Mouse (Mus musculus) liver, embryonic 14 days (tissue): ENCODE results near the gene Vegfa. TPM values are rescaled to one million over a fixed set of nuclear protein-coding genes. Genes with fewer than 3 reads are reported as not detected.

Source experiments
- polyA plus RNA-seq: library from polyadenylated mRNA; depleted of rRNA; stranded (reverse); fragments of >200 nt; gene quantifications from 2 replicates; pipeline ENCODE4 v1.2.3, GENCODE M21; 2012; rRNA removed

The Vegfa gene
- 29.8 and 31.9 TPM in 2 replicates for polyA plus RNA-seq

DNA sequence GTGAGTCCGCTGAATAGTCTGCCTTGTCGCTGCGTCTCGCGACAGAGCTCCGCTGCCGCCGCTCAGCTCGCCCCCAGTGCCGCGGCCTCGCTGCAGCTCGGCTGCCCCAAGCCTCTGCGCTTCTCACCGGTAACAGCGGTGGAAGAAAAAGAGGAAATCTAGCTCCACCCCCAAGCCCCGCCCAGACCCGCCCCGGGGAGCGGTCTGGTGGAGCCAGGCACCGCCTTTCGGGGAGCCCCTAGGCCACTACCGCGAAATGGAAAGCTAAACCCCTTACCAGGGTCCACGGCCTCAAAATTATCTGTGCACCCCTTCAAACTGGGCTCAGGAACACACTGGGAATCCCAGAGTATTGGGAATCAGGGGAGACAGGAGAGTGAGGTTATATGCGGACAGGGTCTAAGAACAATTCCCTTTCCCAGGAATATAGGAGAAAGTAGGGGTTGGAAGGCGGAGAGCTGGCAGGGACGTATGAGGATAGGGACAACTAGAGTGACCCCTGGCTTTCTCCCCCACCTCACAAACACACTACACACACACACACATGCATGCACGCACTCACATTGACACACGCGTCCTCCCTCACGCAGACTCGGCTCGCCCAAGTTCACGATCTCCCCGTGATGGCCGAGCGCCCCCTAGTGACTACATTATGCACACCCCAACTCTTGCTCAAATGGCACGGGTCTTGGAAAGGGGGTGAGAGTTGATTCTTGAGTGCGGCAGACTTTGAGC, at the start of gene Vegfa:
TSS of gene Vegfa (minus strand) at position 113 of the 735 bp plus-strand sequence.

Other genes with a start within 250 kb of the Vegfa start
- gene Mrps18a, start 78.6 kb upstream of the Vegfa start, polyA plus RNA-seq, result 30.0 and 30.5 TPM in 2 replicates
- gene Rsph9, start 111.8 kb upstream of the Vegfa start, polyA plus RNA-seq, result 0.49 and 0.74 TPM in 2 replicates
- 21.0 and 26.9 TPM in 2 replicates for gene Mad2l1bp, start 121.2 kb upstream of the Vegfa start, polyA plus RNA-seq
- 86.6 and 95.2 TPM in 2 replicates for gene Gtpbp2, start 128.7 kb upstream of the Vegfa start, polyA plus RNA-seq
- 9.0 and 10.6 TPM in 2 replicates for gene Polh, start 170.3 kb upstream of the Vegfa start, polyA plus RNA-seq
- 14.0 and 17.2 TPM in 2 replicates for gene Xpo5, start 170.4 kb upstream of the Vegfa start, polyA plus RNA-seq
- 39.7 and 46.5 TPM in 2 replicates for gene Polr1c, start 215.7 kb upstream of the Vegfa start, polyA plus RNA-seq
- gene Yipf3, start 215.7 kb upstream of the Vegfa start, polyA plus RNA-seq, result 18.4 and 21.3 TPM in 2 replicates
- gene Lrrc73, start 221.2 kb upstream of the Vegfa start, polyA plus RNA-seq, result 0.16 and 0.18 TPM in 2 replicates